Mouse (Mus musculus): ENCODE results near the gene Eef2.

GRCm38 (mm10) chr10:81201807-81202758 is 25.7 kb downstream of the Eef2 start, which contains the start of gene Nmrk2:
- no peak for TF ChIP-seq POLR2A (IDR thresholded peaks at IDR 0.05; ENCODE audit: low read depth, low read length)
- no peak for TF ChIP-seq CTCF (conservative IDR thresholded peaks at IDR 0.05; ENCODE audit: insufficient read depth, insufficient read length, low read depth, low read length)

Measured in kidney, adult 2 months (tissue).